Mouse (Mus musculus) myocyte (in vitro differentiated cells): ENCODE measurements around the gene Nup210.

ENCODE experiments used
- POLR2A ChIP-seq: IDR thresholded peaks from one replicate; pipeline ENCODE4 v1.6.1; 2011; ENCODE audit warnings: low read depth, mild to moderate bottlenecking, control low read depth, moderate library complexity; ENCODE audit not compliant: insufficient read length
- TCF3 ChIP-seq: IDR thresholded peaks from one replicate; pipeline ENCODE4 v1.6.1; 2011; ENCODE audit warnings: low read depth, control low read depth; ENCODE audit not compliant: insufficient read length

DNA sequence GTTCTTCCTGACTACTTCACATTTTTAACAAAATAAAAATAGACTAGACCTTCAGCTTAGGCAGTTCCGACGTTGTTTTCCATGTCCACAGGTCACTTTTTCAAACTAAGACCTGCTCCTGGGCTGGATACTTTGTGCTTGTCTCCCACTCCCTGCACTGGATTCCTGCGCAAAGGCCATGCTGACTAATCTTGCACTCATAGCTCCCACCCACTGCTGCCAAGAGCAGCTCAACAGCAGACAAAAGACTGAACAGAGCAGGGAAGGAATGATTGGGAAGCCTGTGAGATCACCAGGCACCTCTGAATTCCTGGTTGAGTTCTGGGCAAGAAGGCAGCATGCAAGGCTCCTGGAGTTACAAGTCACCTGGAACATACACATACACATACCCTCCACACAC is 119.6 kb downstream of the Nup210 start:
- TF ChIP-seq POLR2A (no peak), TCF3 (no peak)
